Mouse (Mus musculus) embryonic fibroblast, embryonic 13.5 days (primary cell): ENCODE results near the gene Epx. TPM values are rescaled to one million over a fixed set of nuclear protein-coding genes. Genes with fewer than 3 reads are reported as not detected.

ENCODE experiments used
- H3K27ac ChIP-seq: 2 replicates; pipeline ENCODE4 v1.5.1; 2012; ENCODE audit warnings: low read length, control low read depth, inconsistent platforms; ENCODE audit not compliant: insufficient read depth
- H3K4me1 ChIP-seq: 2 replicates; pipeline ENCODE4 v1.6.1; 2011; ENCODE audit warnings: low read length; ENCODE audit not compliant: control insufficient read depth, insufficient read depth
- H3K4me3 ChIP-seq: 2 replicates; pipeline ENCODE4 v1.5.1; 2011; ENCODE audit warnings: mild to moderate bottlenecking, control low read depth, low read length; ENCODE audit not compliant: insufficient read depth
- CTCF ChIP-seq: IDR thresholded peaks from 2 replicates; pipeline ENCODE4 v1.5.1; 2011; ENCODE audit warnings: mild to moderate bottlenecking, control low read depth, low read length, moderate library complexity, borderline replicate concordance; ENCODE audit not compliant: insufficient read depth
- POLR2A ChIP-seq: IDR thresholded peaks from 2 replicates; pipeline ENCODE4 v1.6.1; 2011; ENCODE audit warnings: low read depth, mild to moderate bottlenecking, control low read depth, low read length, moderate library complexity
- polyA plus RNA-seq: library from polyadenylated mRNA; stranded (reverse); fragments of >200 nt; gene quantifications from 2 replicates; pipeline ENCODE4 v1.2.4, GENCODE M21; 2011; ENCODE audit warnings: low read depth; ENCODE audit not compliant: missing spikeins, insufficient read length

Epx gene
- polyA plus RNA-seq, 1 experiment = not detected

DNA sequence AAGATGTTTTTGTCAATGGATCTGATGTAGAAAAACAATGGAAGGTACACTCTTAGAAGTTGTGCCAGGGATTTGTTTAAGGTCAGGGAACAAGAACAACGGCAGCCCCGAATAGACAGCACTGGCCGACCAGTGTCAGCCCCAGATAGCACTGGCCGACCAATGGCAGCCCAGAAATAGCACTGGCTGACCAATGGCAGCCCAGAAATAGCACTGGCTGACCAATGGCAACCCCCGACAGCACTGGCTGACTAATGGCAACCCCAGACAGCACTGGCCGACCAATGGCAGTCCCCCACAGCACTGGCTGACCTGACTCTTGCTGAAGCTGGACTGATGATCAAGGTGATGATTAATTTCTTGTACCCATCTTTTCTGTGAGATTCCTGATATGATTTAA, 27.5 kb downstream of the Epx start:
- TF ChIP-seq POLR2A (no peak), CTCF (no peak)
- Histone ChIP-seq H3K27ac (no peak overlapping the region), H3K4me3 (no peak overlapping the region), H3K4me1 (no peaks in the 10 kb centered on the region)

DNA sequence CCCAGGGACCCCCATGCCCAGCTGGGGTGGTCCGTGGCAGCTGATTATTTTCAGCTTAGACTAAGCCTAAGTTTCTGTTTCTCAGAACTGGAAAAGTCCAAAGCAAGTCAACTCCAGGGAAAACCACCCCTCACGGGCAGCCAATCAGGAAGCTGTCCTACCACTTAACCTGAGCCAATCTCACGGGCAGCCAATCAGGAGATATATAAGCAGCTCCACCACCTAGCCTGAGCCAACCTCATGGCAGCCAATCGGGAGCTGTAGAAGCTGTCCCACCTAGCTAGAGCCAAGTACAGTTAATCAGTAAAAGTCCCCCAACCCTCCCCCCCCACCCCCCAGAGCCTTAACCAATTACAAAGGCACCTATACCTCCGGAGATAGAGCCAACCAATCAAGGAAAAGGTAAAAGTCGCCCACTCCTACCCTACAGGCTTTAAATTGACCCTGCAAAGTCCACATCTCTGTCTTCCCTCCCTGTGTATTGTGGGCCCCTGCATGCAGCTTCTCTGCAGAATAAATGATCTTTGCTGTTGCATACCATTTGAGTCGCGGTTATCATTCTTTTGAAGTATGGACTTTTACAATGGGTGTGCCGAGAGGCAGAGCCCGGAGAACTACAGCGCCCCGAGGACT, 28.3 kb downstream of the Epx start:
- TF ChIP-seq POLR2A (no peak), CTCF (no peak)
- no peak overlapping the region for H3K27ac ChIP-seq
- H3K4me3 ChIP-seq = no peak overlapping the region
- H3K4me1 ChIP-seq = no peaks in the 10 kb centered on the region

DNA sequence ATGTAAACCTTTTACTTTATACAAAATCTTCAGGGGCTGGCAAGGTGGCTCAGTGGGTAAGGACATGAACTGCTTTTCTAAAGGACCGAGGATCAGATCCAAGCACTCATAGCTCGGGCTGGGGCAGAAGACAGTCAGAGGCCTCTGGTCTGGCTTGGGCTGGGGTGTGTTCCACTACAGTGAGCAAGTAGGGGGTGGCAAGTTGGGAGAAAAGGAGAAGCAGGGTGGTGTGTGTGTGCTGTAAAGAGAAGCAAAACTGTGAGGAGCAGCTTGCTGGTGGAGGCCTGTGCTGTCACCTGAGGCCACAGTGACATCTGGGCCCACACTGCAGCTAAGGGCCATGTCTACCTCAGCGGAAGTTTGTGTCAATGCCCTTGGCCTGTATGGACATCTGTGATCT, 33.9 kb downstream of the Epx start:
- Histone ChIP-seq H3K4me1 (no peaks in the 10 kb centered on the region), H3K4me3 (no peak overlapping the region), H3K27ac (no peak overlapping the region)
- TF ChIP-seq CTCF = no peak
- TF ChIP-seq POLR2A = no peak

DNA sequence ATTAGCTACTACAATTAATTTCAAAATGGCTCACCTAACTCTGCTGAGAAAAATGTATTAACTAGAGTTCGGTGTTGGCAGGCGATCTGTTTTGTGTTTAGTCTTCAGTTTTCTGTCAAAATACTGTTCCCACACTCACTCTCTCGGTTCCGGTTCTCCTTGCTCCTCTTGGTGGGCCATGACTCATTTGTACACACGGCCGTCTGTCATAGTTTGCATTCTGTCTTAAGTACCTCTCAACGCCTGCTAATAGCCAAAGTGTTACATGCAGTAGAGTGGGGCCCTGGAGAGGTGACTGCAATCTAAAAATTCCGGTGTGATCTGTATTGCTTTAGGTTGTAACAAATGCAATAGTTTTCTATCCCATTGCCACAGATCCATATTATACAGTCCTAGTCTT, 34.7 kb downstream of the Epx start:
- Histone ChIP-seq H3K4me3 (no peak overlapping the region), H3K27ac (no peak overlapping the region), H3K4me1 (no peaks in the 10 kb centered on the region)
- TF ChIP-seq CTCF (no peak), POLR2A (no peak)

DNA sequence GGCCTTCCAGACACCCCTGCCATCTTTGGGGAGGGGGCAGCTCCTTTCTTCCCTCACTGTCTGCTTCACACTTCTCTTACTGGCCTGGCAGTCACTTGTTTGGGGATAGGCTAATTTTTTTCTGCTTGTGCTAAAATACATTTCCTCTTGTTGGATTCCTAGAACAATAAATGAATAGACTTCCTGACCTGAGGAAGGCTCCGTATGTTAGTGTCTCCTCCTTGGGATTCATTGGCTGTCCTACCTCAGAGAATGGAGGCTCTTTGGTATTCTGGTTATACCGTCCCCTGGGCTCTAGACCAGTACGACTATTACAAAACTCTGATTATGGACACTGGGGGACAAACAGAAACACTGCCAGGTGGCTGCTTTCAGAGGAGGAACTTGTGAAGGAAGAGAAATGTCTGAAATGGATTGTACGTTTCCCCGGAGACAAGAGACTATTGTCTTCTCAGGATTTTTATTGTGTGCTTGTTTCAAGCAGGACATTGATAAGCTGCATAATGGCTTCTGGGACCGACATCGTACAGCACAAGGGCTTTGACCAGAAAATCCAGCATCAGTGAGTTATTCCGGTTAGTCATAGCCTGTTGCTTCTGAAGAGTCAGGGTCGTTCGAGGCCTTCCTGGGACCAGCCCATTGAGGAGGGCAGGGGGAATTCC, 47.0 kb downstream of the Epx start, which contains the start of gene Lpo:
TSS of gene Lpo (minus strand) at position 51 of the 662 bp plus-strand sequence.
- TF ChIP-seq POLR2A (no peak), CTCF (no peak)
- Histone ChIP-seq H3K4me1 (no peaks in the 10 kb centered on the region), H3K4me3 (no peak within 1 kb of the TSS), H3K27ac (no peak within 1 kb of the TSS)

DNA sequence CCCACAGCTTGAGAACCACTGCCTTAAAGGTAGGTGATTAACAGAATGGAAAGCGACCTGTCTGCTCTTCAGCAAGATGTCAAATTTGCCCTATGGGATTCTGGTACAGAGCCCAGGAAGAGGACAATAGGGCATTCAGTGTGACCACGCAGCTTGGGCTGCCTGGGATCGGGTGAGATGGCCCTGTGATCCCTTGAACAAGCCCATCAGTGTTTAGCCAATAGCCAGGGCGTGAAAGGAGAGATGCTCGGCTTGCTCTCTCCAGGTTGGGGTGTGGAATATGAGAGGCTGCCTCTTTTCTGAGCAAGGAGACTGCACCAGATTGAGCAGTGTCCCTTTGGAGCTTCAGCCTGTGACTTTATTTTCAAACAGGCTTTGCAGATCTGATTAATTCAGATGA, 53.8 kb downstream of the Epx start:
- no peak overlapping the region for H3K27ac ChIP-seq
- TF ChIP-seq CTCF (no peak), POLR2A (no peak)
- H3K4me1 ChIP-seq = no peaks in the 10 kb centered on the region

DNA sequence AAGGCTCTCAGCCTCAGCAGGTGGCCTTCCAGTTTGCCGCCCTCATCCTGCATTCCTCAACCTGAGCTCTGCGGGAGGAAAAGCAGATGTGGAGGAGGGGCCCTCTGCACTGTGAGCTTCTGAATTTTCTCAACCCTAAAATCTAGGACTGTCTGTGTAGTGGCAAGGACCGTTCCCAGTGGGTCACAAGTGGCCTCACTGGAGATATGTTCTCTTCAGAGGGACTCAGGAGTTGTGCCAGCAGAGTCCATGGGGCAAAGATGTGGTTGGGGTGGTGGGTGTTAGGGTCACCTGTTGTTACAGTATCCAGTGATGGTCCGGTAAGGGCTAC, 57.9 kb downstream of the Epx start:
- no peak overlapping the region for H3K4me3 ChIP-seq
- H3K4me1 ChIP-seq = no peaks in the 10 kb centered on the region
- H3K27ac ChIP-seq = no peak overlapping the region
- TF ChIP-seq POLR2A (no peak), CTCF (no peak)

More for the DNA sequence above, 53.8 kb downstream of the Epx start:
- H3K4me3 ChIP-seq = no peak overlapping the region

DNA sequence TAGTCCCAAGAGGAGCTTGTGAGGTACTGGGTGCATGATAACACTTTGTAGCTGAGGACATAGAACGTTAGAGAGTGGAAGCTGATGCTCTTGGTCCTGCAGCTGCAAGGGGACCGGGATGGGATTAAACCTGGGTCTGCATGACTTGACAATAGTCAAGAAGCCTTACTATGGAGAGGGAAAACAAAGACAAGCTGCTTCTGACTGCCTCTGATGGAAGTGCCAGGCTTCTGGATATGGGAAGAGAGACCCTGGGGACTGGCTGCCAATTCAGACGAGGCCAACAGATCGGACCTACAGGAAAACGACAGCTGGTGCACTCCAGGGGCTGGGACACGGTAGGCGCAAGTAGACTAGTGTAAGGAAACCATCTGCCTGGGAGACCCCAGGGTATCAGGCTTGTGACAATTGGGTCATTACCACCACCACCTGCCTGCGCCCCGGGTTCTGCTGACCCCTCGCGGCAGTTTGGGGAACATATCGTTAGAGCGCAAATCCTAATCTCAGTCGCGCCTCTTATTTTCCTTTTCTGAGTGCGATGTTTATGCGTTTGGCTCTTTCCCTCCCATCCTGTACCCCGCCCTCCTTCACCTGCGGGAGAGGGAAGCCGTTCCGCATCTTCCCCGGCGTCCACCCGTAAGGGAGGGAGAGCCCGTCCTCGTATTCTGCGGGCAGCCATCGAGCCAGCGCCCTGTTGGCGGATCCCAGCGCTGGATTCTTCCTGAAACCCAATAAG, 58.5 kb downstream of the Epx start:
- no peaks in the 10 kb centered on the region for H3K4me1 ChIP-seq
- TF ChIP-seq CTCF (peak; percentile 61; the same call in 1 of the 2 replicates), POLR2A (no peak)
- no peak overlapping the region for H3K27ac ChIP-seq
- peak overlapping the region; percentile 29 for H3K4me3 ChIP-seq

DNA sequence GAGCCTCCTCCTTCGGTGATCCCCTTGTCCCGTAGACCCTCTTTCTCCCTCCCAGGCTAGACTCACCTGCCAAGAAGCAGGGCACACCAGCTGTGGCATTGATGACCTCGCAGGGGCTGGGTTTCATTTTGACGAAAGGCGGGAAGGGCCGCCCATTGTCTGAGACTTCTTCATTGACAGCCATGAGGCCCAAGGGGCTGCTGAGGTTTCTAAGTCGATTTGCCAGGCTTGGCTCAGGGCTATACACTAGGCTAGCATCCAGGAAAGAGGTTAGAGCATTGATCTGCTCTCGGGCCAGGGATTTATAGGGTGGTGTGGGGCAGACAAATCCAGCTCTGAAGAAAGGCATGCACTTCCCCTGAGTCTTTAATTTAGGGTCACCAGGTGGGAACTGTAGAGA, 60.5 kb downstream of the Epx start:
- no peaks in the 10 kb centered on the region for H3K4me1 ChIP-seq
- no peak overlapping the region for H3K4me3 ChIP-seq
- H3K27ac ChIP-seq = no peak overlapping the region
- TF ChIP-seq POLR2A (no peak), CTCF (no peak)

Other genes starting within 250 kb of the Epx start
- 0.89 and 1.4 TPM in 2 replicates for gene Rnf43, start 212.8 kb downstream of the Epx start, polyA plus RNA-seq
- 56.1 and 58.3 TPM in 2 replicates for gene Supt4a, start 138.0 kb downstream of the Epx start, polyA plus RNA-seq
- 1.2 TPM in 2 replicates for gene Tspoap1, start 115.0 kb downstream of the Epx start, polyA plus RNA-seq
- not detected in 2 replicates for gene Mpo, start 82.0 kb downstream of the Epx start, polyA plus RNA-seq
- gene Lpo, start 47.2 kb downstream of the Epx start, polyA plus RNA-seq = not detected in 2 replicates
- gene Mks1, start 22.3 kb downstream of the Epx start, polyA plus RNA-seq = 4.3 and 7.4 TPM in 2 replicates
- gene Olfr462, start 16.7 kb upstream of the Epx start, polyA plus RNA-seq = not detected in 2 replicates
- not detected in 2 replicates for gene Olfr463, start 21.9 kb upstream of the Epx start, polyA plus RNA-seq
- not detected in 2 replicates for gene Olfr464, start 45.4 kb upstream of the Epx start, polyA plus RNA-seq
- 113 and 117 TPM in 2 replicates for gene Dynll2, start 112.0 kb upstream of the Epx start, polyA plus RNA-seq
- 291 and 361 TPM in 2 replicates for gene Srsf1, start 171.8 kb upstream of the Epx start, polyA plus RNA-seq
- 44.6 and 46.1 TPM in 2 replicates for gene Vezf1, start 192.7 kb upstream of the Epx start, polyA plus RNA-seq
- 29.6 and 31.8 TPM in 2 replicates for gene Cuedc1, start 222.5 kb upstream of the Epx start, polyA plus RNA-seq